Mouse (Mus musculus): ENCODE data around the gene Cep78. TPM values are rescaled to one million over a fixed set of nuclear protein-coding genes. Genes with fewer than 3 reads are reported as not detected.

Cep78 gene
- polyA plus RNA-seq, 1 experiment from 2014 or later: 27.3 TPM

Other genes starting within 250 kb of the Cep78 start
- gene Psat1, start 37.7 kb downstream of the Cep78 start, polyA plus RNA-seq (2015; fragmentation: Nextera tagmentation; extraction: Ambion mirVana): 116 and 122 TPM in 2 replicates
- 33.4 and 34.0 TPM in 2 replicates for gene Gnaq, start 147.8 kb upstream of the Cep78 start, polyA plus RNA-seq (2015; fragmentation: Nextera tagmentation; extraction: Ambion mirVana)

Data from embryonic facial prominence, embryonic 15.5 days (tissue).